Mouse (Mus musculus) olfactory bulb, adult 2 months (tissue): ENCODE results near the gene C1qtnf3.

Experiments used
- CTCF ChIP-seq: fragments of 200-500 bp; IDR thresholded peaks from 2 replicates; pipeline ENCODE4 v1.5.1; 2012; ENCODE audit warnings: low read depth, mild to moderate bottlenecking, low read length, moderate library complexity; ENCODE audit not compliant: insufficient read depth
- POLR2A ChIP-seq: fragments of 200-500 bp; IDR thresholded peaks from 2 replicates; pipeline ENCODE4 v1.6.1; 2012; ENCODE audit warnings: mild to moderate bottlenecking, low read depth, low read length, moderate library complexity; ENCODE audit not compliant: insufficient read depth

- TF ChIP-seq POLR2A: no peak
- no peak for TF ChIP-seq CTCF
Observed at GRCm38 (mm10) chr15:11004646-11005045, 52.5 kb downstream of the C1qtnf3 start.
